Mouse (Mus musculus) liver, embryonic 15.5 days (tissue): ENCODE data around the gene Ppfia3. TPM values are rescaled to one million over a fixed set of nuclear protein-coding genes. Genes with fewer than 3 reads are reported as not detected.

Source experiments
- ATAC-seq: fragments of 200-750 bp; cut with Nextera tagmentation; 2 replicates; pipeline ENCODE4 v1.8.0; 2017; ENCODE audit warnings: moderate number of reproducible peaks, mild to moderate bottlenecking, moderate library complexity; ENCODE audit not compliant: insufficient read depth
- H3K27ac ChIP-seq: fragments of 300-500 bp; sonication (generic); replicated peaks from 2 replicates; pipeline ENCODE4 v1.5.1; 2015; ENCODE audit warnings: mild to moderate bottlenecking, inconsistent platforms
- H3K27me3 ChIP-seq: fragments of 300-500 bp; sonication (generic); 2 replicates; pipeline ENCODE4 v1.6.1; 2015; ENCODE audit warnings: mild to moderate bottlenecking, inconsistent platforms
- H3K36me3 ChIP-seq: fragments of 300-500 bp; sonication (generic); replicated peaks from 2 replicates; pipeline ENCODE4 v1.6.1; 2015; ENCODE audit warnings: moderate library complexity, mild to moderate bottlenecking, inconsistent platforms
- H3K4me1 ChIP-seq: fragments of 300-500 bp; sonication (generic); replicated peaks from 2 replicates; pipeline ENCODE4 v1.6.1; 2015; ENCODE audit warnings: inconsistent platforms
- H3K4me2 ChIP-seq: fragments of 300-500 bp; sonication (generic); 2 replicates; pipeline ENCODE4 v1.6.1; 2015; ENCODE audit warnings: moderate library complexity, mild to moderate bottlenecking, inconsistent platforms
- H3K4me3 ChIP-seq: fragments of 300-500 bp; sonication (generic); replicated peaks from 2 replicates; pipeline ENCODE4 v1.5.1; 2015; ENCODE audit warnings: mild to moderate bottlenecking, inconsistent platforms
- H3K9ac ChIP-seq: fragments of 300-500 bp; sonication (generic); 2 replicates; pipeline ENCODE4 v1.6.1; 2015; ENCODE audit warnings: moderate library complexity, mild to moderate bottlenecking, inconsistent platforms
- H3K9me3 ChIP-seq: fragments of 300-500 bp; sonication (generic); replicated peaks from 2 replicates; pipeline ENCODE4 v1.6.1; 2016; ENCODE audit warnings: inconsistent platforms
- WGBS: fragments of 180-500 bp; shearing (Covaris S2); methylation state at CpG from one replicate; pipeline ENCODE4 v1.1.7; 2015; ENCODE audit warnings: mixed read lengths; ENCODE audit not compliant: insufficient replicate concordance; 5-methylcytosine and 5-hydroxymethylcytosine counted together
- polyA plus RNA-seq: library from polyadenylated mRNA; unstranded; fragments of >200 nt; fragmentation: Nextera tagmentation; extraction: Ambion mirVana; gene quantifications from 2 replicates; pipeline ENCODE4 v1.2.1, GENCODE M21; 2015

Gene Ppfia3
- polyA plus RNA-seq, 1 experiment from 2014 or later: 0.09 TPM

- 3% methylated on average over 8 of the region's 8 CpGs for WGBS
- no peaks in the 10 kb centered on the region for H3K36me3 ChIP-seq
- peak; percentile 16; the same call in 1 of the 2 replicates for ATAC-seq
- H3K4me3 ChIP-seq: peak overlapping the region; percentile 61
- no peak overlapping the region for H3K27ac ChIP-seq
- H3K4me2 ChIP-seq: peak overlapping the region; percentile 88
- H3K27me3 ChIP-seq: peaks cover 65% of the 10 kb centered on the region
- peaks cover 45% of the 10 kb centered on the region for H3K4me1 ChIP-seq
- H3K9me3 ChIP-seq: no peaks in the 10 kb centered on the region
- H3K9ac ChIP-seq: no peak overlapping the region
These were observed 25.5 kb downstream of the Ppfia3 start for GRCm38 (mm10) chr7:45341303-45341702.

- Histone ChIP-seq H3K9me3 (no peaks in the 10 kb centered on the region), H3K4me2 (peak overlapping the region; percentile 88), H3K36me3 (no peaks in the 10 kb centered on the region), H3K4me1 (peaks cover 45% of the 10 kb centered on the region), H3K27me3 (peaks cover 71% of the 10 kb centered on the region), H3K4me3 (peak overlapping the region; percentile 61), H3K9ac (0 out of 2 replicates have a peak overlapping the region, but pooled peaks have one; percentile 56), H3K27ac (no peak overlapping the region)
- WGBS: under 1% methylated on average over 11 of the region's 11 CpGs
- ATAC-seq: peak; percentile 33; the same call in 1 of the 2 replicates
These were observed 26.1 kb downstream of the Ppfia3 start for GRCm38 (mm10) chr7:45340669-45341068.

- H3K4me3 ChIP-seq: peak overlapping the region; percentile 61
- no peak for ATAC-seq
- H3K27ac ChIP-seq: no peak overlapping the region
- H3K36me3 ChIP-seq: no peaks in the 10 kb centered on the region
- peaks cover 45% of the 10 kb centered on the region for H3K4me1 ChIP-seq
- peak overlapping the region; percentile 56; the same call in 1 of the 2 replicates for H3K9ac ChIP-seq
- no peaks in the 10 kb centered on the region for H3K9me3 ChIP-seq
- H3K27me3 ChIP-seq: peaks cover 78% of the 10 kb centered on the region
- peak overlapping the region; percentile 88 for H3K4me2 ChIP-seq
- 2% methylated on average over 11 of the region's 11 CpGs for WGBS
These were observed 26.8 kb downstream of the Ppfia3 start for GRCm38 (mm10) chr7:45340066-45340442.

DNA sequence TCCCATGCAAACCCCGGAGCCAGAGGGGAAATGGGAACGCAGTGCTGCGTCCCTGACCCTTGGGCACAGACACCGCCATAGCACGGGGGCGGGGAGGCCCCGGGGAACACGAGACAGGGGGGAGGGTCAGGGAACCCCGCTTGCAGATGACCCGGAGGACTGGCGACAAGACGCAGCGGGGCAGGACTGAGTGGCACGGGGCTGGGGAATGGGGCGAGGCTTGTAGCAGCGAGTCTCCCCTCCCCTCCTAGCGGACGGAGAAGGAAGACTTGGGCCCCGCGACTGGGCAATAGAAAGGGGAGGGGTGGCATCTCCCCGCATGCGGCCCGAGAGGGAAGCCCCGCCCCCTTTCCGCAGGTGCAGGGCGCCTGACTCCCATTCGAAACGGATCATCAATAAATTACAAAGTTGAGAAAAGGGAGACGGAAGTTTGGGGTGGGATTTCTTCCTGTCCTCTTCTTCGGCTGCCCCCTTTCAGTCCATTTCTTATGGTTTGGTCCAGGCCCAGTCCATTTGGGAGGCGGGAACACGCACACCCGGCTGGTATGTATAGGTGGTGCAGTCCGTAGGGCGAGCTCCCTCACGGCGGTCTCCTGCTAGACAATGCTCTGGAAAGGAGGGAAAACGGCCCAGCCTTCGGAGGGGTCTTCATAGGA lies 27.3 kb downstream of the Ppfia3 start:
- peak overlapping the region; percentile 61 for H3K4me3 ChIP-seq
- H3K27ac ChIP-seq: no peak overlapping the region
- peaks cover 83% of the 10 kb centered on the region for H3K27me3 ChIP-seq
- peak overlapping the region; percentile 56 for H3K9ac ChIP-seq
- H3K4me1 ChIP-seq: peaks cover 45% of the 10 kb centered on the region
- WGBS: under 1% methylated on average over 34 of the region's 39 CpGs
- peak; percentile 73 for ATAC-seq
- H3K4me2 ChIP-seq: peak overlapping the region; percentile 88
- no peaks in the 10 kb centered on the region for H3K36me3 ChIP-seq
- no peaks in the 10 kb centered on the region for H3K9me3 ChIP-seq

DNA sequence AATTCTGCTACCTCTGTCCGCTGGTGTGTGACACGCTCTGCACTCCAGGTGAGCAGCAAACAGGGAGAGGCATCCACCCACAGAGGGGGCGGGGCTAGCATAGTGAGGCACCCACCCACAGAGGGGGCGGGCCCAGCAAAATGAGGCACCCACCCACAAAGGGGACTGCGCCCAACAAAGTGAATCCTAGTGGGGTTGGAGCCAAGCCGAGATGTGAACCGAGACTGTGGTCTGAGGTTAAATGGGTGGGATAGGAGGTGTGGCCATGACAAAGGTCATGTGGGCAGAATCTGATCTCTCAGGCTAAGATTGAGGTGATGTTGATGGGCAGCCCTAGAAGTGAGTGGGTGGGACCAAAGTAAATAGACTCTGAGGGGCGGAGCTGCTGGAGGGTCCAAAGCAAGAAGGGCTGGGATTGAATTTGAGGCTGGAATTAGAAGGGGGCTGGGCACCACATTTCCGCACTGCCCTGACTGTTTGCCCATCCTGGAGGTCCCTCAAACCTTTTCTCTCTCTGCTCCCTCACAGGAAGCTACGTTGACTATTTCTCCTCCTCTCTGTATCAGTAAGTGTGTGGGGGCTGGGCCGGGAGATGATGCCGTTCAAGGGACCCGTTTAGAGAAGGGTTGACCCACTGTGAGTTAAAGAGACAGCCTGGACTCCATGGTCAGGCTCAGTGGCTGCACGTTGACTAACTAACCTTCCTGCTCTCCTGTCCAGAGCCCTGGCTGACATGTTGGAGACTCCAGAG lies 28.5 kb downstream of the Ppfia3 start:
- H3K4me2 ChIP-seq: peak overlapping the region; percentile 88
- no peaks in the 10 kb centered on the region for H3K9me3 ChIP-seq
- H3K4me1 ChIP-seq: peaks cover 49% of the 10 kb centered on the region
- peaks cover 89% of the 10 kb centered on the region for H3K27me3 ChIP-seq
- 5% methylated on average over 14 of the region's 14 CpGs for WGBS
- no peak overlapping the region for H3K27ac ChIP-seq
- no peaks in the 10 kb centered on the region for H3K36me3 ChIP-seq
- no peak overlapping the region for H3K9ac ChIP-seq
- H3K4me3 ChIP-seq: no peak overlapping the region
- ATAC-seq: no peak

DNA sequence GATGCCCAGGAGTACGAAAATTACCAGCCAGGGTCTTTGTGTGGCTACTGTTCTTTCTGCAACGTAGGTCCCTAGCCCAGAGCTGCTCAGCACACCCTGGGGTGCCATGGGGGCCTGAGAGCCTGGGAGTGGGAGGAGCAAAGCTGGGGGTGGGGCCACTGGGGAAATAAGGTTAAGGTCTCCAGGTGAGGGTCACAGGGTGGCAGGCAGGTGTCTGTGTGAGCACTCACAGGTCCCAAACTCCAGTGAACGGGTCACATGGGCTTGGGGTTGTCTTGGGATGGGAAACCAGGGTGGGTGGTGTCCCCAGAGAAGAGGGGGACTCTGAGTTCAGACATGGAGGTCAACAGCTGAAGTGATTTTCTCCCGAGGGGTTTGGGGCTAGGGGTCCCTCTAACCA lies 29.4 kb downstream of the Ppfia3 start:
- Histone ChIP-seq H3K9me3 (no peaks in the 10 kb centered on the region), H3K4me2 (no peak overlapping the region), H3K27ac (no peak overlapping the region), H3K4me3 (no peak overlapping the region), H3K36me3 (no peaks in the 10 kb centered on the region), H3K4me1 (peaks cover 58% of the 10 kb centered on the region), H3K27me3 (peaks cover 90% of the 10 kb centered on the region), H3K9ac (no peak overlapping the region)
- no peak for ATAC-seq
- WGBS: 10% methylated on average over 4 of the region's 4 CpGs

- Histone ChIP-seq H3K27ac (no peak overlapping the region), H3K9me3 (no peaks in the 10 kb centered on the region), H3K4me1 (peaks cover 51% of the 10 kb centered on the region), H3K4me3 (no peak overlapping the region), H3K36me3 (no peaks in the 10 kb centered on the region), H3K9ac (no peak overlapping the region), H3K27me3 (peaks cover 96% of the 10 kb centered on the region), H3K4me2 (no peak overlapping the region)
- WGBS: 51% methylated on average over 4 of the region's 4 CpGs
- no peak for ATAC-seq
These were observed 30.5 kb downstream of the Ppfia3 start for GRCm38 (mm10) chr7:45336319-45336718.

GRCm38 (mm10) chr7:45335056-45335455 lies 31.8 kb downstream of the Ppfia3 start, which contains the start of gene Hrc:
Gene Hrc, plus strand, starts transcription at chr7:45335290.
- H3K27ac ChIP-seq: no peak within 1 kb of the TSS
- no peak within 1 kb of the TSS for H3K4me3 ChIP-seq
- no peak for ATAC-seq
- H3K4me2 ChIP-seq: no peak within 1 kb of the TSS
- H3K9ac ChIP-seq: no peak within 1 kb of the TSS
- H3K36me3 ChIP-seq: no peaks in the 10 kb centered on the region
- H3K9me3 ChIP-seq: no peaks in the 10 kb centered on the region
- H3K27me3 ChIP-seq: peaks cover 90% of the 10 kb centered on the region
- 23% methylated on average over 5 of the region's 5 CpGs for WGBS
- peaks cover 39% of the 10 kb centered on the region for H3K4me1 ChIP-seq

GRCm38 (mm10) chr7:45334605-45335004 lies 32.2 kb downstream of the Ppfia3 start:
- no peaks in the 10 kb centered on the region for H3K9me3 ChIP-seq
- H3K4me1 ChIP-seq: peaks cover 34% of the 10 kb centered on the region
- no peak overlapping the region for H3K9ac ChIP-seq
- H3K36me3 ChIP-seq: no peaks in the 10 kb centered on the region
- no peak for ATAC-seq
- peaks cover 86% of the 10 kb centered on the region for H3K27me3 ChIP-seq
- H3K4me3 ChIP-seq: no peak overlapping the region
- H3K27ac ChIP-seq: no peak overlapping the region
- no peak overlapping the region for H3K4me2 ChIP-seq
- WGBS: 51% methylated on average over 3 of the region's 3 CpGs

GRCm38 (mm10) chr7:45333431-45333982 lies 33.3 kb downstream of the Ppfia3 start, which contains the start of gene Trpm4:
Gene Trpm4, minus strand, starts transcription at chr7:45333780.
- under 1% methylated on average over 38 of the region's 38 CpGs for WGBS

More at GRCm38 (mm10) chr7:45333431-45333982, 33.3 kb downstream of the Ppfia3 start, which contains the start of gene Trpm4:
- H3K27ac ChIP-seq: no peak within 1 kb of the TSS
- H3K27me3 ChIP-seq: peaks cover 75% of the 10 kb centered on the region
- peak within 1 kb of the TSS; percentile 56 for H3K4me3 ChIP-seq
- peaks cover 23% of the 10 kb centered on the region for H3K4me1 ChIP-seq
- ATAC-seq: no peak; the same call in 1 of the 2 replicates
- no peaks in the 10 kb centered on the region for H3K9me3 ChIP-seq
- H3K36me3 ChIP-seq: no peaks in the 10 kb centered on the region
- H3K9ac ChIP-seq: peak within 1 kb of the TSS; percentile 27; the same call in 1 of the 2 replicates
- H3K4me2 ChIP-seq: peak within 1 kb of the TSS; percentile 74
